ENCODE assay signal across 16 mouse cellular contexts in the genomic region with DNA sequence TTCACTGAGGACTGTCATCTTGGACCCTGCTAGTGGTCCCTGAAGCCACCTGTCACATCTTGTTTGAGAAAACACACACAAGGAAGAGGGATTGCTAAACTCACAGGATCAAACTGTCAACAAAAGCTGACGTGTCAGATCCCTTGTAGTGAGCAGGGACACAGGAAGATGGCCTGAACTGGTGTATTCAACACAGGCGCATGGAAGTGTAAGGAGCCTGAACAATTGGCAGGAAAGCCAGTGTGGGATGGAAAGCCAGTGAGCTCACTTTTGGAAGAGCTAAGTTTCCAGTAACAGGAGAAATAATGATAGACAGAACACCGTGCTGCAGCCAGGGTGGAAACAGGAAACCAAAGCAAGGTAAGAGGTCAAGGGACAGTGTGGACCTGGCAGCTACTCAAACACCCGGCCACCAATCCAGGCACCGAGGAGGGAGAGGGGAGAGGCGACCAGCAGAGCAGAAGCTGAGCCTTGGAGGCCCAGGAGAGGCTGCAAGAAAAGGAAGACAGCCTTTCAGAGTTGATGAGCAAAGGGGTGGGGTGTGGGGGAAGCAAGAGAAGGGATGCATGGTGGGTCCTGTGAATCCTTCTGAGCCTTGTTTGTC.
"Had no signal": no experiment of that assay in that cellular context is flagged by ENCODE, and none has a peak within 500 bp of the region (broad histone marks: within the 10 kb centered on the region; RNA-seq: fewer than 3 reads in every experiment).

No protein-coding gene starts in this region.

- DNase-seq: kidney, adult 9 months; layer of hippocampus, adult 9-11 months; layer of hippocampus, postnatal 36 days; lung, adult 18-20 months; lung, postnatal 36 days; right cerebral cortex, adult 18-20 months; right cerebral cortex, postnatal 25 days; thymus, adult 18-20 months; thymus, postnatal 14 days had no signal

- H3K4me2 ChIP-seq: limb, embryonic 15.5 days; midbrain, embryonic 13.5 days; neural tube, embryonic 15.5 days had no signal

- H3K4me3 ChIP-seq: limb, embryonic 15.5 days; midbrain, embryonic 13.5 days; myocyte; neural tube, embryonic 15.5 days had no signal

- H3K4me1 ChIP-seq: limb, embryonic 15.5 days; midbrain, embryonic 13.5 days; neural tube, embryonic 15.5 days had no signal

- H3K27ac ChIP-seq: kidney, postnatal 0 days; limb, embryonic 15.5 days; midbrain, embryonic 13.5 days; neural tube, embryonic 15.5 days; stomach, postnatal 0 days had no signal

- H3K9ac ChIP-seq: limb, embryonic 15.5 days; midbrain, embryonic 13.5 days; neural tube, embryonic 15.5 days had no signal

- H3K9me3 ChIP-seq: limb, embryonic 15.5 days; midbrain, embryonic 13.5 days; neural tube, embryonic 15.5 days had no signal

- ATAC-seq: lung, postnatal 0 days; midbrain, embryonic 13.5 days had no signal

- H3K36me3 ChIP-seq: limb, embryonic 15.5 days; midbrain, embryonic 13.5 days; neural tube, embryonic 15.5 days had no signal

- H3K27me3 ChIP-seq: limb, embryonic 15.5 days; neural tube, embryonic 15.5 days had no signal
